Mouse (Mus musculus) liver, embryonic 11.5 days (tissue): ENCODE measurements around the gene Lrrc51. TPM values are rescaled to one million over a fixed set of nuclear protein-coding genes. Genes with fewer than 3 reads are reported as not detected.
"Not testable (repeated sequence)": the region's sequence is repeated elsewhere in the genome, so short reads cannot be mapped to it uniquely, and the experiment has no call there.

Experiments used
- ATAC-seq: fragments of 200-750 bp; cut with Nextera tagmentation; replicated peaks from 2 replicates; pipeline ENCODE4 v1.8.0; 2017; ENCODE audit warnings: moderate number of reproducible peaks, mild to moderate bottlenecking, moderate TSS enrichment, moderate library complexity; ENCODE audit not compliant: low FRiP score
- DNase-seq: peaks from one replicate; pipeline ENCODE4 v3.0.0-alpha.2; 2017; ENCODE audit warnings: low spot score
- H3K27ac ChIP-seq: fragments of 300-500 bp; sonication (generic); 2 replicates; pipeline ENCODE4 v1.5.1; 2014; ENCODE audit warnings: mild to moderate bottlenecking, low read depth, low read length, control low read depth
- H3K27me3 ChIP-seq: fragments of 300-500 bp; sonication (generic); replicated peaks from 2 replicates; pipeline ENCODE4 v1.6.1; 2014; ENCODE audit warnings: low read length, mixed read lengths; ENCODE audit not compliant: control insufficient read depth, insufficient read depth
- H3K36me3 ChIP-seq: fragments of 300-500 bp; sonication (generic); 2 replicates; pipeline ENCODE4 v1.6.1; 2014; ENCODE audit warnings: mild to moderate bottlenecking, low read length, moderate library complexity, mixed read lengths; ENCODE audit not compliant: control insufficient read depth, insufficient read depth
- H3K4me1 ChIP-seq: fragments of 300-500 bp; sonication (generic); replicated peaks from 2 replicates; pipeline ENCODE4 v1.6.1; 2014; ENCODE audit warnings: low read length, mixed read lengths; ENCODE audit not compliant: control insufficient read depth, insufficient read depth
- H3K4me2 ChIP-seq: fragments of 300-500 bp; sonication (generic); 2 replicates; pipeline ENCODE4 v1.6.1; 2014; ENCODE audit warnings: mild to moderate bottlenecking, control low read depth, moderate library complexity
- H3K4me3 ChIP-seq: fragments of 300-500 bp; sonication (generic); 2 replicates; pipeline ENCODE4 v1.5.1; 2014; ENCODE audit warnings: low read depth, low read length, control low read depth
- H3K9ac ChIP-seq: fragments of 300-500 bp; sonication (generic); 2 replicates; pipeline ENCODE4 v1.6.1; 2014; ENCODE audit warnings: low read depth, low read length, control low read depth
- H3K9me3 ChIP-seq: fragments of 300-500 bp; sonication (generic); 2 replicates; pipeline ENCODE4 v1.6.1; 2016; ENCODE audit warnings: low read length, inconsistent platforms, mixed read lengths; ENCODE audit not compliant: control insufficient read depth
- WGBS: fragments of 180-500 bp; shearing (Covaris S2); extraction: QIAGEN DNeasy Blood & Tissue Kit; methylation state at CpG from one replicate; pipeline ENCODE4 v1.1.7; 2014; 5-methylcytosine and 5-hydroxymethylcytosine counted together
- polyA plus RNA-seq: library from polyadenylated mRNA; unstranded; fragments of >200 nt; fragmentation: Nextera tagmentation; extraction: Ambion mirVana; gene quantifications from 2 replicates; pipeline ENCODE4 v1.2.1, GENCODE M21; 2014

Gene Lrrc51
- polyA plus RNA-seq, 1 experiment from 2014 or later: 5.5 TPM

DNA sequence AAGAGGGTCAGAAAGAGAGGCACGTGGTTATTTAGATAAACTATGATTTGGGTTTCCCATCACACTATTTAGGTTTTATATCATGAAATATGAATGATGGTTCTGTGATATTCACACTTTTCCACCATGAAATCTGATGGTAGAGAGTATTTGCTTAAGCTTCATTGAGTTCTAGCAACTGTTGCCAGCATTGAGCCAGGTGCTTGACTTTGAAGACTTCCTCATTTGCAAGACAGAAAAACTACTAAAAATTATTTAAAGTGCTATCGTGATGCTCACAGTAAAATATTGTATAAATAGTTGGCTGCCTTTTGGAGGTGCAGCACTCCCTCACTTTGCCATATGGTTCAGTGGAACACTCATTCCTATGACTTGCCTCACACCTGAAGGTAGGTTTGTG lies 21.6 kb upstream of the Lrrc51 start:
- no peaks in the 10 kb centered on the region for H3K36me3 ChIP-seq
- H3K4me1 ChIP-seq: peaks cover 3% of the 10 kb centered on the region; the same call in 1 of the 2 replicates
- no peak overlapping the region for H3K9ac ChIP-seq

GRCm38 (mm10) chr7:101954163-101954562 lies 20.5 kb upstream of the Lrrc51 start:
- ATAC-seq (no peak), DNase-seq (no peak)
- H3K4me1 ChIP-seq: peaks cover 3% of the 10 kb centered on the region; the same call in 1 of the 2 replicates
- H3K4me3 ChIP-seq: no peak overlapping the region
- 92% methylated on average over 2 of the region's 2 CpGs for WGBS
- no peaks in the 10 kb centered on the region for H3K36me3 ChIP-seq
- H3K9me3 ChIP-seq: no peaks in the 10 kb centered on the region
- H3K9ac ChIP-seq: no peak overlapping the region
- no peak overlapping the region for H3K4me2 ChIP-seq
- H3K27ac ChIP-seq: no peak overlapping the region
- H3K27me3 ChIP-seq: no peaks in the 10 kb centered on the region

More for the DNA sequence above, 21.6 kb upstream of the Lrrc51 start:
- Histone ChIP-seq H3K4me3 (no peak overlapping the region), H3K4me2 (no peak overlapping the region), H3K9me3 (no peaks in the 10 kb centered on the region), H3K27me3 (no peaks in the 10 kb centered on the region), H3K27ac (no peak overlapping the region)
- DNase-seq (no peak), ATAC-seq (no peak)
- 80% methylated on average over 2 of the region's 2 CpGs for WGBS

GRCm38 (mm10) chr7:101952098-101952497 lies 18.4 kb upstream of the Lrrc51 start:
- no peaks in the 10 kb centered on the region for H3K27me3 ChIP-seq
- 42% methylated on average over 2 of the region's 2 CpGs for WGBS
- H3K4me1 ChIP-seq: peaks cover 3% of the 10 kb centered on the region; the same call in 1 of the 2 replicates
- H3K4me2 ChIP-seq: no peak overlapping the region
- H3K9ac ChIP-seq: no peak overlapping the region
- H3K27ac ChIP-seq: no peak overlapping the region
- no peaks in the 10 kb centered on the region for H3K36me3 ChIP-seq
- no peak overlapping the region for H3K4me3 ChIP-seq
- no peaks in the 10 kb centered on the region for H3K9me3 ChIP-seq
- DNase-seq: no peak
- no peak for ATAC-seq

DNA sequence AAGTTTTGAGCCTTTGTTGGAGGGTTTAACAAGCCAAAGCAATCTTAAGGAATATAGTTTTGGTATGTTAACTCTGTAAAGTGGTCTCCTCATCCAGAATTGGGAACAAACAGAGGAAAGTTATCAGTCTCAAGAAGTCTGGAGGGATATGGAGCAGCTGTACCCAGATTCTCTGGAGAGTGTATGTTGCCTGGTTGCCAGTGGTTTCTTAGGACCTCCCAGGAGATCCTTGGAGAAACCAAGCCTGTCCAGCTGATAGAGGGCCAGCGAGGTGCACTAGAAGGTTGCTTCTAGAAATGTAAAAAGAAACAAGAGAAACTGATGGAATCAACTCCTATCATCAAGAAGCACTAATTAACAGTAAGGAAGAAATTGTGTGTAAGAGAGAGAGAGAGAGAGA lies 18.0 kb upstream of the Lrrc51 start:
- Histone ChIP-seq H3K9me3 (no peaks in the 10 kb centered on the region), H3K27me3 (no peaks in the 10 kb centered on the region), H3K4me3 (no peak overlapping the region), H3K27ac (no peak overlapping the region), H3K9ac (no peak overlapping the region), H3K36me3 (no peaks in the 10 kb centered on the region), H3K4me2 (no peak overlapping the region), H3K4me1 (peaks cover 3% of the 10 kb centered on the region; the same call in 1 of the 2 replicates)
- DNase-seq (no peak), ATAC-seq (no peak)
- 83% methylated on average over 1 of the region's 1 CpGs for WGBS

DNA sequence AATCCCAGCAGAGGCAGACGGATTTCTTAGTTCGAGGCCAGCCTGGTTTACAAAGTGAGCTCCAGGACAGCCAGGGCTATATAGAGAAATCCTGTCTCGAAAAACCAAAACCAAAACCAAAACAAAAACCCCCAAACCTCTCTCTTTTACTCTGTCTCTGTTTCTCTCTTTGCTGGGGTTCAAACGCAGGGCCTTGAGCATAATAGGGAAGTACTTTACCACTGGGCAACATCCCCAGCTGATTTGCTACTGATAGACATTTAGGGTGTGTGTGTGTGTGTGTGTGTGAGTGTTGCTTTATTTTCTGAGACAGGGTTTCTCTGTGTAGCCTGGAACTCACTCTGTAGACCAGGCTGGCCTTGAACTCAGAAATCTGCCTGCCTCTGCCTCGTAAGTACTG lies 15.3 kb upstream of the Lrrc51 start:
- ATAC-seq, H3K27me3 ChIP-seq, DNase-seq, H3K9ac ChIP-seq, H3K4me2 ChIP-seq, H3K9me3 ChIP-seq, H3K4me1 ChIP-seq, H3K4me3 ChIP-seq, H3K27ac ChIP-seq, H3K36me3 ChIP-seq: not testable (repeated sequence)
- WGBS: 72% methylated on average over 5 of the region's 5 CpGs

- DNase-seq (no peak), ATAC-seq (no peak)
- 91% methylated on average over 4 of the region's 4 CpGs for WGBS
- no peak overlapping the region for H3K4me3 ChIP-seq
- peaks cover 5% of the 10 kb centered on the region; the same call in 1 of the 2 replicates for H3K36me3 ChIP-seq
- H3K9me3 ChIP-seq: no peaks in the 10 kb centered on the region
- no peaks in the 10 kb centered on the region for H3K27me3 ChIP-seq
- H3K4me1 ChIP-seq: peaks cover 5% of the 10 kb centered on the region
- H3K9ac ChIP-seq: no peak overlapping the region
- no peak overlapping the region for H3K27ac ChIP-seq
- no peak overlapping the region for H3K4me2 ChIP-seq
Measured at GRCm38 (mm10) chr7:101939758-101940157, 6.1 kb upstream of the Lrrc51 start.

- DNase-seq (no peak), ATAC-seq (no peak)
- H3K36me3 ChIP-seq: peaks cover 5% of the 10 kb centered on the region; the same call in 1 of the 2 replicates
- H3K9me3 ChIP-seq: no peaks in the 10 kb centered on the region
- no peak overlapping the region for H3K4me3 ChIP-seq
- no peak overlapping the region for H3K27ac ChIP-seq
- no peak overlapping the region for H3K4me2 ChIP-seq
- WGBS: 86% methylated on average over 2 of the region's 2 CpGs
- no peak overlapping the region for H3K9ac ChIP-seq
- H3K27me3 ChIP-seq: no peaks in the 10 kb centered on the region
- H3K4me1 ChIP-seq: peaks cover 5% of the 10 kb centered on the region
Measured at GRCm38 (mm10) chr7:101938348-101938747, 4.7 kb upstream of the Lrrc51 start.

- Histone ChIP-seq H3K4me2 (no peak overlapping the region), H3K4me1 (peaks cover 9% of the 10 kb centered on the region), H3K9ac (no peak overlapping the region), H3K36me3 (peaks cover 5% of the 10 kb centered on the region; the same call in 1 of the 2 replicates), H3K9me3 (no peaks in the 10 kb centered on the region), H3K27ac (no peak overlapping the region), H3K4me3 (no peak overlapping the region), H3K27me3 (no peaks in the 10 kb centered on the region)
- DNase-seq (no peak), ATAC-seq (no peak)
- WGBS: 86% methylated on average over 4 of the region's 4 CpGs
Measured at GRCm38 (mm10) chr7:101937569-101937968, 3.9 kb upstream of the Lrrc51 start.

- WGBS: 87% methylated on average over 4 of the region's 4 CpGs
- no peak for DNase-seq
- Histone ChIP-seq H3K27ac (no peak overlapping the region), H3K36me3 (peaks cover 5% of the 10 kb centered on the region; the same call in 1 of the 2 replicates), H3K9me3 (no peaks in the 10 kb centered on the region), H3K27me3 (no peaks in the 10 kb centered on the region), H3K4me3 (no peak overlapping the region), H3K4me1 (peaks cover 9% of the 10 kb centered on the region), H3K4me2 (no peak overlapping the region), H3K9ac (no peak overlapping the region)
- no peak for ATAC-seq
Measured at GRCm38 (mm10) chr7:101936996-101937395, 3.3 kb upstream of the Lrrc51 start.
